Mouse (Mus musculus) frontal cortex, adult 2 months (tissue): ENCODE measurements around the gene Slc12a8. TPM values are rescaled to one million over a fixed set of nuclear protein-coding genes. Genes with fewer than 3 reads are reported as not detected.
"Not testable (repeated sequence)": the region's sequence is repeated elsewhere in the genome, so short reads cannot be mapped to it uniquely, and the experiment has no call there.

Experiments
- DNase-seq, 2 experiments: peaks; one replicate each; pipeline ENCODE4 v3.0.0; 2022; ENCODE audit warnings: low spot score in 1 of 2; ENCODE audit errors: extremely low spot score in 1 of 2
- polyA plus RNA-seq: library from polyadenylated mRNA; depleted of rRNA; stranded (reverse); fragments of >200 nt; gene quantifications from 2 replicates; pipeline ENCODE4 v1.2.3, GENCODE M21; 2012; rRNA removed

Slc12a8 gene
- 2.0 and 2.8 TPM in 2 replicates for polyA plus RNA-seq

DNA sequence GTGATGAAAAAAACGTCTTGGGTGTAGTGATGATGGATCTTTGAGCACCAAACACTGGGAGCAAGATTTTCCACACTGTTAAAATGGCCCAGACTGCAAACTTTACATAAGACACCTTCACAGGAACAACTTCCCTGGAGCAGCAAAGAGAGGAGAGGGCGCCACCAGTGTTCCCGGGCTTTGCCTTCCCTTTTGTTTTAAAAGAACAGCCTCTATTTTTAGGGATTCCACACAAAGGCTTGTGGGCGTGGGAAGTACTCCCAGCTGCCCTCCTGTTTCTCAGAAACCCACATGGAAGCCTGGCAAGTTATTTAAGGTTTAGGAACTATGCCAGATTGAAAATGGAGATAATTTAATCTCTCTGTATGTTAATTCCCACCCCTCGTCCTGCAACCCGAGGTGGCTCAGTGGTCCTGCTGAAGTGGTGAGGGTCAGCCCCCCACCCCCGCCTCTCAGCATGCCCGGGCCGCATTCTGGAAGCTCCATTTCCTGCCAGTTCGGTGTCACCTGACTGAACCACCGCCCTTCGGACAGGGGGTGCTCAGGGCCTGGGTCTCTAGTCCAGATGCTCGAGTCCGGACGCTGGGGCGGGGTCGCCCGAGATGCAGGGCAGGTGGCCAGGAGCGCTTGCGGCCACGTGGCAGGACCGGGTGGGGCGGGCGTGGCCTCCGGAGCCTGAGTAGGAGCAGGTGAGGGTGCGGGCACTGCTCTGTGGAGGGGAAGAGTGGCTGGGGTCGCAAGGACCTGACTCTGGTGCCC lies at the start of gene Slc12a8:
Slc12a8 (plus strand) TSS at position 522 of the 759 bp plus-strand sequence.
- DNase-seq: peak; percentile 70 to 75

DNA sequence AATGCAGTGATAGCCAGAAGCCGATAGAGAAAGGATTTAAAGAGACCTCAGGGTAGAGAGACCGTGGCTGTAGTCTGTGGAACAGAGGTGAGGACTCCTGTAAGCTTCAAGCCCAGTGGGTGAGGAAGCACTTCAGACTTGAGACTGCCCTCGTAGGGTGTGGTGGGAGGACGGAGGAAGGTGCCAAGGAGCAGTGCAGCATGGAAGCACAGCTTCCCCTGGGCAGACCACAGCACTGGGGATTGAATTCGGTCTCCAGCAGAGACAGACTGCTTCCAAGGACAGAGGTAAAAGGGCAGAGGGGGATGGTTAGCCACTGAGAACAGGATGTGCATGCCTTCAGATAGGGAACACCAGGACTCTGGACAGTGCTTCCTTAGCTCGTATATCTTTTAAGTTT lies 49.7 kb upstream of the Slc12a8 start:
- no peak for DNase-seq

DNA sequence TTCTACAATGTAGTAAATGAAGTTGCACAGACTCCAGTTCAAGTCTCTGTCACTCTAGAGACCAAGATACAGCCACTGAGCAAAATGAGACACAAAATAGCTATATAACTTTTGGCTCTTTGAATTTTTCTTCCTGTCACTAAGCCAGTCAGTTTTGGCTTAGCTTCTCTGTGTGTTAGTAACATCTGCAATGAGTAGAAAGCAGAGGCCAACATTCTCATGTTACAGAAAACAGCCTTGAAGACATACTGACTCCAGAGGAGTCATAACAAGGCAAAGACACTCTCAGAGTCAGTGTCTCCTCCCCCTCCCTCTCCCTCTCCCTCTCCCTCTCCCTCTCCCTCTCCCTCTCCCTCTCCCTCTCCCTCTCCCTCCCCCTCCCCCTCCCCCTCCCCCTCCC lies 47.2 kb upstream of the Slc12a8 start:
- DNase-seq: no peak

DNA sequence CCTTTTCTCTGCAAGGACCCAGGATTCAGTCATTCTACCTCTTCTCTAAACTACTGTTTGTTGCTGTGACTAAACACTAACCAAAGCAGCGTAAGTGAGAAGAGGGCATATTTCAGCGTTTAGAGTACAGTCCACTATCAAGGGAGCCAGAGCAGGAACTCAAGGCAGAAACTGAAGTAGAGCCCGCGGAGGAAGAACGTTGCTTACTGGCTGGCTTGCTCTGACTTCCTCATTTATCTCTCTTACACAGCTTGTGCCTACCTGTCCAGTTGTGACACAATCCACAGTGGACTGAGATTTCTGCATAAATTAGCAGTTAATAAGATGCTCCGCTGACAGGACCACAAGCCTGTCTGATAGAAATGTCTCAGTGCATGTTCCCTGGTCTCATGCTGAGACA lies 42.7 kb upstream of the Slc12a8 start:
- no peak for DNase-seq

DNA sequence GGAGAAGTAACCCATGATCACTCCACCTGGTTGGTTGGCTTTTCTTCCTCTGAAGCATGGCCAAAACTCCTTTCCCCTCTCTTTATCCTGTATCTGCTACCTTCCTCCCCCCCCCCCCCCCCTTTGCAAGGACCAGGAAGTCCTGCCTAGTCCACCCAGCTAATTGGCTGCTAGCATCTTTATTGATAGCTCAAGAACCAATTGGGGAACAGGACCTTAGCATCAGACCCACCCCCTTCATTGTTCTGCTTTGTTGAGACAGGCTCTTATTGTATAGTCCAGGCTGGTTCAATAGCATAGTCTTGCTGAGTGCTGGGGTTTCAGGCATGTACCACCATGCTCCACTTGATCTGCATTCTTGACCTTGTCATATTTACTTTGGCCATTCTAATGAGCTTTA lies 37.2 kb upstream of the Slc12a8 start:
- no peak for DNase-seq

DNA sequence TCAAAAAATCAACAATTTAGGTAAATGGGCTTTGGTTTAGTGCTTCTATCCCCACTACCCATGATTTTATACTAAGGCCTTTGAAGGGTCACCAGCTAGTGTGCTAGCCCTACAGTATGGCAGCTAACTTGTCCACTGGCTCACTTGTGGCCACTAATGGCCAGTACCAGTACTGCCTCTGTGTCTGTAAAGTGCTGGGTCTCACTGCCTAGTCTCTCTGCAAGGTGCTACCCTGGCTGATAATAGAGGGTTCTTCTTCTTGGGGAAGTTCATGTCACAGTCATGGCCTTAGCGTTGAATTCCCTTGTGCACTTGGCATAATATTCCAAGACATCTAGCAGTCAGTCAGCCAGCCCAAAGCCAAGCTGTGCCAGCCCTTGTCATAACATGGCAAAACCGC lies 36.0 kb upstream of the Slc12a8 start:
- DNase-seq: no peak

DNA sequence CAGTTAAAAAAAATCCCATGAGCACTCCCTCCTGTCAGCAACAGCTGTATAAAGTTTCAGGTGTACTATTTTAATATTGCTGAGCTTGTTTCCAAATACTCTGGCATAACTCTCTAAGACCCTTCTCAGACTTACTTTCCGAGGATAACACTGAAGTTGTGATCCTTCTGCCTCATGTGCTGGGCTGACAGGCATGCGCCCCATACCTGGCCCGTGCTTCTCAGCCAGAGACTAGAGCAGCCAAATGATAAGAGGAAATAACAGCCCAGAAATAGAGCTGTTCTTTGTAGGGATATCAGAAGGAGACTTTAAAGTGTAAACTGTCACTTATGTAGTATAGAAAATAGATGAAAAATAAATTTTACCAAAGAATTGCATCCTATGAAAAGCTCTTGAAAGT lies 34.8 kb upstream of the Slc12a8 start:
- no peak for DNase-seq

DNA sequence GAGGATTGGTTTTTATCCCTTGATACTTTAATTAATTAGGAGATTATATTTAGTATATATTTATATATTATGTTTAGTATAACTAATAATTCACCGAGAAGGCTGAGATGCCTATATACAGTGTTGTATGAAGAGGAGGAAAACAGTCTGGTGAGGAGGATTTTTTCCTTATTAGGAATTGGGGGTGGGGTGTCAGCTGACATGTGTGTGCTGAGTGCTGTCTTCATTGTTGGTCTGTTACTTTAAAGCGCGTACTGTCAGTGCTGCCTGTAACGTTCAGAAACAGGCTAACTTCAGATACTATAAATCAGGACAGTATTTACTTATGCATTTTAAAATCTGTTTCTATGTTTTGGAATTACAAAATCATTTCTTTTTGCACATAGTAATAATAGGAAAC lies 29.4 kb upstream of the Slc12a8 start:
- no peak for DNase-seq

DNA sequence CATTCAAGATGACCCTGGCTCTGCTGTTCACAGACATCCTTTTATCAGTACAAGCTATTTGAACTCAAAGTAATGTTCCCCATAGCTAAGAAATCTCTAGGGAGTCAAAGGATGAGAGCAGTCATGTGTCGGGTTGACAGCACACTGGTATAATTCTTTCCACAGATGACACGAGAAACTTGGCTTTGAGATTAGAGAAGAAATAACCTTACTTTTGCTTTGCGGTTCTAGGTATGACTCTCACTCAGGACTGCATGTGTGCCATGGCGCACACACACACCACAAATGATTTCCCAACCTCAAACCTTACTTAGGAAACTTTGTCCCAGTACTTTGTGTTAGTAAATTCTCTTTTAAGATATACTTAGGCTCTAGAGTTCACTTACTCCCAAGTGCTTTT lies 22.8 kb upstream of the Slc12a8 start:
- DNase-seq: no peak

DNA sequence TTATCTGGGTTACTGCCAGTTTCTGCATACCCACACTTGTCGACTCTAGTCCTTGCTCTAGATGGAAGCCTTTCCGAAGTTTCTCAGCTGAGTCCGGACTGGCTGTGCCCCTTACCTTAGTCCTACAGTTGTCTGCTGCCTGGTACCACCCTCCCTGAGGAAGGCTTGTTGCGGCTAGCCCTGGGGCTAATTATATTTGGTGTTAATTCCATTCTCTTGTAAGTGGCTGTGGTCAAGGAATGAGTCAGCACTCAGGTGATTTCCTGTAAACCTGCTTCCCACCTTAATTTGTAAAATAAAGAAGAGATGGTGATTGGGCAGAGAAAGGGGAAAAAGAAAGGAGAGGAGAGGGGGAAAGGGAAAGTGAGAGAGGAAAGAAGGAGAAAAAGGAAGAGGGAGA lies 9.0 kb upstream of the Slc12a8 start:
- no peak for DNase-seq

DNA sequence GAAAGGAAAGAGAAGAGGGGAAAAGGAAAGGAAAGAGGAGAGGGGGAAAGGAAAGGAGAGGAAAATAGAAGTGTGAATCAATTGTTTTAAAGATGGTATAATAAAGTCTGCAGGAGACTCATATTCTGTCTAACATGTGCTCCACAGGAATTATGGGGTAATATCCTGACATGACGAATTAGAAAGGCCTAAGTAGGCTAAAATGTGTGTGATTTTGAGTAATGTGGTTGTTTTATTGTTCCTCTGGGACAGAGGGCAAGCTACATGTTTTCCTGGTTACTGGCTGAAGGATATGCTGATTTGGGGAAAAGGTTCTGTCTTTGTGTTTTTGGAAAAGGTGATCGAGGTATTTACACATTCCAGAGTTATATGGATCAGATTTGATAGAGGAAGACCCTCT lies 7.9 kb upstream of the Slc12a8 start:
- not testable (repeated sequence) for DNase-seq

DNA sequence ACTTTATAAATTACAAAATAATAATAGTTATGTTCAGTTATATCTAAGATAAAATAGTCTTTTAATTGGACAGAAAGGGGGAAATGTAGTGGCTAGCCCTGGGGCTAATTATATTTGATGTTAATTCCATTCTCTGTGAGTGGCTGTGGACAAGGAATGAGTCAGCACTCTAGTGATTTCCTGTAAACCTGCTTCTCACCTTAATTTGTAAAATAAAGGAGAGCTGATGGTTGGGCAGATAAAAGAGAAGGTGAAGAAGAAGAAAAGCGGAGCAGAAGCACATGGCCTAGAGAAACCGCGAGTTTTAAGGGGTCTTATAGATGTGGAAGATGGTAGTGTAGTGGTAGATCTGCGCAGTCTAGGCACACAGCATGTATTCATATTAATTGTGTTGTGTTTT lies 6.3 kb upstream of the Slc12a8 start:
- not testable (repeated sequence) for DNase-seq

DNA sequence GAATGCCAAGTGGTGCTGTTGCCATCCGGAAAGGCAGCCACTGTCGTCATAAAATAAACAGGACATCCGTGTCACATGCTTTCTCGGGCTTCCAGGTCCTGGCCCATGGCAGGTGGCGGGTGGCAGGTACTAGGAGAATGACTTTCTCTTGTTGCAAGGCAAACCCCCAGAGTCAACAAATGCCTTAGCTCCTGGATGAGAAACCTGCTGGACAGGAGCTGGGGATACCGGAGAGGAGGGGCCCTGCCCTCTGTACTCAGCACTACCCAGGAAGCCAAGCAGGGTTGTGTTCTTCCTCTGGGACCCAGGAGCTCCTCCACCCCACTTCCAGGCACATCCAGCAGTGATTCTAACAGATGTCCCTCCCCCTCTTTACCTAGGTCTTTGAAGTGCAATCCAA lies 4.6 kb upstream of the Slc12a8 start:
- DNase-seq: no peak

DNA sequence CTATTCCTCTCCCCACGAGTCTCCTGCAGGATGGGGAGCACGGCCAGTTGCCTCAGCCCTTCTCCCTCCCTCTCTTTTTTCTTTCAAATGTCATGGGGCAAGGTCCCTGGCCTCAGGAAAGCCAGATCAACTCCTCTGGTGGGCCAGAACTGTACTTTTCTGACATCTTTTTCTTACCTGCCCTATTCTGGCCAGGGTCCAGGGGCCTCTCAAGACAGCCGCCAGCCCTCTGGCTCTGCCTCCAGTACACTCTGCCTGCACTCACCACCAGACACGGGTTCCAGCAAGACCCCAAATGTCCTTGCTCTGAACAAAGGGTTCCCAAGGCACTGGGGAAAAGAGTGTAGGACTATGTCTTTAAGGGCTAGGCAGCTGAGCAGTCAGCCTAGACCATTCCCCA lies 499 bp downstream of the Slc12a8 start:
- no peak for DNase-seq

DNA sequence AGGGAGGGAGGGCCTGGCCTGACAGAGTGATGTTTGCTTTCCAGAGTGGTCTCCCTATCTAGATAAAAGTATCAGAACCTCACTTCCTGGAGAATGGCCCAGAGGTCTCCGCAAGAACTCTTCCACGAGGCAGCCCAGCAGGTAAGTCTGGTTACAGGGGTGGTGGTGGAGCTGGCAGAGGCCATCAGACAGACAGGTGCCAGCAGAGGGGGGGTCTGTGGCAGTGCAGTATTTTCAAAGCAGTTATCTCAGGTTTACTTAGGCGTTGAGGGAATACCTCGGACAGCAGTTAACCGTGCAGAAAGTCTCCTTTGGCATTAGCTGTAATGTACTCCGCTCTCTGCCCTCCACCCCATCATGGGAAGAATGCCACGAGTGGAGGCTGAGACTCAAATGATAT lies 1.1 kb downstream of the Slc12a8 start:
- DNase-seq: no peak

DNA sequence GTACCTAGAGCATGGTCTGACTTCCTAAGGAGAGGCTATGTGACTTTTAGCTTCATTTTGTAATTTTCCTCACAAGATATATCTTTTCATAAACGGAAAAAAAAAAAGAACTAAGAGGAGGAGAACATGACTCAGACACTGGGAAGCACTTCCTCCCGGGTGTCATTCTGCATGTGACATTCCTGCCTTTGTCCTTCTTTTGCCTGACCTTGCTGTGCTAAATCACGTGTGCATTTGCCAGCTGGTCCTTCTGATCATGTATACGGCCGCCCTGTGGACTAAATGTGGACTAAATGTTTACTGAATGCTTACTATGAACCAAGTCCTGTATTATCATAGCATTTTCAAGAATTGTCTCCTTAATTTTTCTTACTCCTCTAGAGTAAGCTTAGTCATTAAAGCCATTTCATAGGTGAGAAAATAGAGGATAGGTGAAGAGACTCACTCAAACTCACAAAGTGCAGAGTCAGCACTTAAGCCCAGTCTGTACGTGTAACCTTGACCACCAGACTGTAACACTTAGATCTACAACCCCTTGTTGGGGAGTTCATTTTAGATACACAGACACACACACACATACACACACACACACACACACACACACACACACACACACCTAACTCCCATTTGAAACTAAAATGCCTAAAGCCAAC lies 2.9 kb downstream of the Slc12a8 start:
- no peak for DNase-seq

DNA sequence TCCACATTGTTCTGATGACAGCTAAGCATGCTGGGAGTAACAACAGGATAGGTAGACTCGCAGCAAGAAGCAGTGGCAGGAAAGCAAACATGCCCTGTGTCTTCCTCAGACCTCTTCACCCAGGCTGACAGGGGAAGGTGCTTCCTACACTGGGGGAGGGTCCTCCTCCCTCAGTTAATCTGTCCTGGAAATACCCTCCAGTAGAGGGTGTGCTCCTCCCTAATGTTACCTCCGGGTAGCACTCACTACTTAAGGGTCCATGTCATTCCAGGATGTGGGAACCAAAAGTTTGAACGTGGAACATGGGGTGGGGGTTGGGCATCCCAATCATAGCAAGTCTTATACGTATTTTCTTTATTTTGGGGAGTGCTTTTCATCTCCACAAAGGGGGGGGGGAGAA lies 5.4 kb downstream of the Slc12a8 start:
- no peak for DNase-seq

DNA sequence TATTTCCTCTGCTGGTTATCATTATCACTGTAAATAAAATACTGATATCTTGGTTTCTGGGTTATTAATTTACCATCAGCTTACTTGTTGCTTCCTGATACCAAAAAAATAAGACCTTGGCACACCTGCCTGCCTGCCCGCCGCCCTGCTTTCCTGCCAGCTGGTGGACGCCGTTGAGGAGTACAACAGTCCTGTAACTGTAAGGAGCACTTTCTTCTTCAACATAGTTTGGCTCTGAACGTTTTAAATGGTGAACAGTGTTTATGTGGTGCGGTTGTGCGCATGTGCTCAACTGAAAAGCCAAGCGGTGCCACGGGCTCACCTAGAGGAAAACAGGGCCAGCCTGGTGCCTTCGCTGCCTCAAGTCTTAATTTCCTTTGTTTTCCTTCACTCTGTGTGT lies 6.4 kb downstream of the Slc12a8 start:
- no peak for DNase-seq

DNA sequence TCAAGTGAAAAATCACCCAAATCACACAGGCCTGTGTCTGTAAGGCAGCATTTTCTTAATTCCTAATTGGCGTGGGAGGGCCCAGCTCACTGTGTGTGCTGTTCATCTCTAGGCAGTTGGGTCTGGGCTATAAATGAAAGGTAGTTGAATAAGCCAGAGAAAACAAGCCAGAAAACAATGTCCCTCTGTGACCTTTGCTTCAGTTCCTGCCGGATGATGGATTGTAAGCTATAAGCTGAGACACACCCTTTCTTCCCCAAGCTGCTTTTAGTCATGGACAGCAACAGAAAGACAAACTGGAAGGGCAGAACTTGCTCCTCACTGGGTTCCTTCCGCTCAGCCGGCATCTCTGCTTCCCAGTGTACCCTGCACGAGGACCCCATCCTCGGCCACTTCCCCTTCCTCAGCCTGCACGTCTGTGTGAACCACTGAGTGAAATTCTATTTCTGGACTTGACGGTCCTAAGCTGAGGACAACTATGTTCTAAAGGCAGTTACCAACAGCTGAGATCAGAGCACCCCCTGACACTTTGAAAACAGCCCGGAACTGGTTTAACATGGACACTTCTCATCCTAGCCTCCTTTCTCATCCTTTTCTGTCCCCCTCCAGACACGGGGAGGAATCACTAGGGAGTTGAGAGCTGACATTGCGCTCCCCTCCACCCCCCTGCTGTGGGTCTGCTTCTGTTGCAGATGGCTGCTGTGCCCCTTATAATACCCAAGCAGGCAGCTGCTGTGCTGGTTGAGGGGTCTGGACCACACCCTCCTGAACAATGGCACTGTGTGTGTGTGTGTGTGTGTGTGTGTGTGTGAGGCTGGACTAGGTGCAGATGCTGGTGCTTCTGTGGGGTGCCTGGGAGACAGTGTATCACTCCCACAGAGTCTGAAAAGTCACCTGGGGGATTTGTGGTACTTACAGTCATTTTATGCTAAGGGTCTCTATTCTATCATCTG lies 12.7 kb downstream of the Slc12a8 start:
- no peak for DNase-seq

DNA sequence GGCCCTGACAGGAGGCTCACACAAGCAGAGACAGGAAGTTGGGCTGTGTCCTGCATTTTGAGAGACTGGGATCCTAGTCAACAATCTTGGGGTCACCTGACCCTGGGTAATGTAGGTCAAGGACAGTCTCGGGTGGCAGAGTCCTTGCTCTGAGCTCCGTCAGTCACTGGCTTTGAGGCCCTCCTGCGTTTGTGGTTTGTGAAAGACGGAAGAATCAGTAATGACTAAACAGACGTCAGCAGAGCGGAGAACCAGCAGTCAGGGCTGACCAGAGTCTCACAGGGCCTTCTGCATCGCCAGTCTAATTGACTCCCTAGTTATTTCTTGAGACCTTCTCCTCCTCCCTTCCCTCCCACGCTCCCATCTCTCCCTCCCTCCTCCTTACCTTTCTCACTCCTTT lies 14.1 kb downstream of the Slc12a8 start:
- no peak for DNase-seq

DNA sequence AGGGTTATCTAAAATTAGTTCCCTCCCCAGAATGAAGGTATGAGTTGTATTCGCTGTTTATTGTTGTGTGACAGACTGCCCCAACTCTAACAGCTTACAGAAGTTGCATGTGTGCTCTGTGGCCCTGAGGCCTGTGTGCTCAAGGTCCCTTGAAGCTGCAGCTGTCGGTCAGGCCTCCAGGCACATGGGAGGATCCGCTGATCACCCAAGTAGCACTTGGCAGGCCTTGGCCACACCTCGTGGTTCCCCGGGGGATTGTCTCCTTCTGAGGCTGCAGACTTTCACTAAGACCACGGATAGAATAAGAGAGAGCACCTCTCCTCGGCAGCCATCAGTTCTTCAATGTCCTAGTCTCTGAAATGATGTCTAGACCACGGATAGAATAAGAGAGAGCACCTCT lies 19.3 kb downstream of the Slc12a8 start:
- DNase-seq: no peak
